Mouse (Mus musculus): ENCODE measurements around the gene Dnajc12.
"Not testable (repeated sequence)": the region's sequence is repeated elsewhere in the genome, so short reads cannot be mapped to it uniquely, and the experiment has no call there.

Dnajc12 gene

GRCm38 (mm10) chr10:63429785-63430305 lies 47.6 kb downstream of the Dnajc12 start, which contains the start of gene Ctnna3:
Gene Ctnna3 (plus strand): TSS chr10:63430098.
- DNase-seq (ENCODE audit: inconsistent ontology term): peak; percentile 91

- no peak for DNase-seq (ENCODE audit: inconsistent ontology term)
Measured at GRCm38 (mm10) chr10:63431221-63431736, 49.0 kb downstream of the Dnajc12 start.

GRCm38 (mm10) chr10:63432099-63432498 lies 49.9 kb downstream of the Dnajc12 start:
- DNase-seq (ENCODE audit: inconsistent ontology term): no peak

- DNase-seq (ENCODE audit: inconsistent ontology term): no peak
Measured at GRCm38 (mm10) chr10:63432887-63433286, 50.6 kb downstream of the Dnajc12 start.

GRCm38 (mm10) chr10:63438736-63439262 lies 56.6 kb downstream of the Dnajc12 start:
- DNase-seq (ENCODE audit: inconsistent ontology term): no peak

- no peak for DNase-seq (ENCODE audit: inconsistent ontology term)
Measured at GRCm38 (mm10) chr10:63439694-63440228, 57.5 kb downstream of the Dnajc12 start.

GRCm38 (mm10) chr10:63444602-63445387 lies 62.6 kb downstream of the Dnajc12 start:
- DNase-seq (ENCODE audit: inconsistent ontology term): not testable (repeated sequence)

- DNase-seq (ENCODE audit: inconsistent ontology term): no peak
Measured at GRCm38 (mm10) chr10:63453926-63454325, 71.7 kb downstream of the Dnajc12 start.

GRCm38 (mm10) chr10:63455110-63455878 lies 73.1 kb downstream of the Dnajc12 start:
- peak; percentile 84 for DNase-seq (ENCODE audit: inconsistent ontology term)

- no peak for DNase-seq (ENCODE audit: inconsistent ontology term)
Measured at GRCm38 (mm10) chr10:63457292-63458128, 75.3 kb downstream of the Dnajc12 start.
